Mouse (Mus musculus) embryonic fibroblast, embryonic 13.5 days (primary cell): ENCODE measurements at regions not wholly inside any gene's neighbourhood (a gene's known extent, or its start where the extent isn't known, plus 50 kb on each side); places are given as distances from the start of the nearest gene placed in this dataset.

Source experiments
- CTCF ChIP-seq: IDR thresholded peaks from 2 replicates; pipeline ENCODE4 v1.5.1; 2011; ENCODE audit warnings: mild to moderate bottlenecking, control low read depth, low read length, moderate library complexity, borderline replicate concordance; ENCODE audit not compliant: insufficient read depth
- POLR2A ChIP-seq: IDR thresholded peaks from 2 replicates; pipeline ENCODE4 v1.6.1; 2011; ENCODE audit warnings: low read depth, mild to moderate bottlenecking, control low read depth, low read length, moderate library complexity

- no peak for TF ChIP-seq CTCF
- TF ChIP-seq POLR2A = no peak
Observed at GRCm38 (mm10) chr1:193451471-193452135, 81.5 kb upstream of the Camk1g start.
